Mouse (Mus musculus): ENCODE measurements at regions not wholly inside any gene's neighbourhood (a gene's known extent, or its start where the extent isn't known, plus 50 kb on each side); places are given as distances from the start of the nearest gene placed in this dataset.

DNA sequence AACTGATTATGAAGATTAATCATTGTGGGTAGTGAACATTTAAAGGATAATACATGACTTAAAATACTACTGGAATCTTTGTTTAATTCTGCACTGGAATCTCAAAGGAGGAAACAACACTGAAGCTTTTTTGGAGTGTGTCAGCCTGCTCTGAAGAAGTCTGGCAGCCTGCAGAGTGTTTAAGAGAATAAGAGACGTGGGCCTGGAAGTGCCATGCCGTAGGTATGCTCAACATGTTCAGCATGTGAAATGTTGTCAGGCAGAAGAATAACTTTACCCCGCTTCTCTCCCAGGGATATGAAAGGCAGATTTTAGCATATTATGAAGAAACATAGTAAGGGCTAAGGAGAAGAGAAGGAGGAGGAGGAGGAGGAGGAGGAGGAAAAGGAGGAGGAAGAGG, 189.6 kb upstream of the Nrp1 start:
- no peak for DNase-seq (ENCODE audit: low read depth, low spot score)
- Histone ChIP-seq H3K27me3 (ENCODE audit: control insufficient read depth in 1 of 2, insufficient read depth in 2 of 2, low read length in 2 of 2) (no peaks in the 10 kb centered on the region), H3K27ac (ENCODE audit: control insufficient read depth, low read depth, low read length) (no peak overlapping the region), H3K9ac (ENCODE audit: control insufficient read depth, low read depth, low read length, poor library complexity, severe bottlenecking) (no peak overlapping the region), H3K9me3 (replicated peaks; ENCODE audit: insufficient read depth, low read length) (no peaks in the 10 kb centered on the region), H3K4me1 (ENCODE audit: control insufficient read depth in 1 of 2, insufficient read depth in 2 of 2, low read length in 2 of 2) (no peaks in the 10 kb centered on the region), H3K4me3 (ENCODE audit: control insufficient read depth in 1 of 2, insufficient read depth in 1 of 2, low read depth in 2 of 2, low read length in 2 of 2) (no peak overlapping the region), H3K36me3 (ENCODE audit: control insufficient read depth in 1 of 2, insufficient read depth in 2 of 2, low read length in 2 of 2) (no peaks in the 10 kb centered on the region), H3K79me2 (ENCODE audit: control insufficient read depth, insufficient read depth, low read length, poor library complexity) (no peaks in the 10 kb centered on the region)
- TF ChIP-seq GABPA (IDR thresholded peaks at IDR 0.05; ENCODE audit: low read depth, low read length) (no peak), E2F4 (IDR thresholded peaks at IDR 0.05; ENCODE audit: borderline replicate concordance, low read depth, low read length) (no peak), ZMIZ1 (IDR thresholded peaks at IDR 0.05; ENCODE audit: low read depth, low read length) (no peak), TCF12 (IDR thresholded peaks at IDR 0.05; ENCODE audit: low read depth, low read length) (no peak), TBP (IDR thresholded peaks at IDR 0.05; ENCODE audit: low read depth, low read length) (no peak), MYC (IDR thresholded peaks at IDR 0.05; ENCODE audit: low read depth, low read length) (no peak), ZKSCAN1 (IDR thresholded peaks at IDR 0.05; ENCODE audit: low read depth, low read length) (no peak)

DNA sequence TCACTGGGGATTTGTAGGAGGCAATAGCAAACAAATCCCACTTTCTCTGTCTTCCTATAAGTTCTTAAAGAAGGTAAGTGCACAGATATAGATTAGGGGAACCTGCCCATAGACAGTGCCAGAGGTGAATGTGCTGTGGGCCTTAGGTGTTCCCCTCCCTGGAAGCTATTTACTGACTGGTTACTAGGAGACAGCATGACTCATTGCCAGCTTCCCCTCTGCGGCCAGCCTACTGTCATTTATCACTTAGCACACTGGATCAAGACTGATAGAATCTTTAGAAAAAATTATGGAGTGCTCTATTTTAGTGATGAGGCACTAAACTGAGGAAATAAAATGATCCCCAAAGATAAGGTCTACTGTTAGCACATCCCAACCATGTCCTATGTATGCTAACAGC, 187.3 kb upstream of the Nrp1 start:
- Histone ChIP-seq H3K9ac (ENCODE audit: control insufficient read depth, low read depth, low read length, poor library complexity, severe bottlenecking) (no peak overlapping the region), H3K36me3 (ENCODE audit: control insufficient read depth in 1 of 2, insufficient read depth in 2 of 2, low read length in 2 of 2) (no peaks in the 10 kb centered on the region), H3K27ac (ENCODE audit: control insufficient read depth, low read depth, low read length) (no peak overlapping the region), H3K27me3 (ENCODE audit: control insufficient read depth in 1 of 2, insufficient read depth in 2 of 2, low read length in 2 of 2) (no peaks in the 10 kb centered on the region), H3K9me3 (replicated peaks; ENCODE audit: insufficient read depth, low read length) (no peaks in the 10 kb centered on the region), H3K4me1 (ENCODE audit: control insufficient read depth in 1 of 2, insufficient read depth in 2 of 2, low read length in 2 of 2) (no peaks in the 10 kb centered on the region), H3K79me2 (ENCODE audit: control insufficient read depth, insufficient read depth, low read length, poor library complexity) (no peaks in the 10 kb centered on the region), H3K4me3 (ENCODE audit: control insufficient read depth in 1 of 2, insufficient read depth in 1 of 2, low read depth in 2 of 2, low read length in 2 of 2) (no peak overlapping the region)
- no peak for DNase-seq (ENCODE audit: low read depth, low spot score)
- no peak for TF ChIP-seq USF1 (IDR thresholded peaks at IDR 0.05; ENCODE audit: low read depth, low read length)
- no peak for TF ChIP-seq MEF2A (IDR thresholded peaks at IDR 0.05; ENCODE audit: extremely low read depth, insufficient replicate concordance, low read depth, low read length, poor library complexity, severe bottlenecking)
- no peak for TF ChIP-seq E2F4 (IDR thresholded peaks at IDR 0.05; ENCODE audit: borderline replicate concordance, low read depth, low read length)
- TF ChIP-seq ETS1 (IDR thresholded peaks at IDR 0.05; ENCODE audit: low read depth, low read length): no peak

DNA sequence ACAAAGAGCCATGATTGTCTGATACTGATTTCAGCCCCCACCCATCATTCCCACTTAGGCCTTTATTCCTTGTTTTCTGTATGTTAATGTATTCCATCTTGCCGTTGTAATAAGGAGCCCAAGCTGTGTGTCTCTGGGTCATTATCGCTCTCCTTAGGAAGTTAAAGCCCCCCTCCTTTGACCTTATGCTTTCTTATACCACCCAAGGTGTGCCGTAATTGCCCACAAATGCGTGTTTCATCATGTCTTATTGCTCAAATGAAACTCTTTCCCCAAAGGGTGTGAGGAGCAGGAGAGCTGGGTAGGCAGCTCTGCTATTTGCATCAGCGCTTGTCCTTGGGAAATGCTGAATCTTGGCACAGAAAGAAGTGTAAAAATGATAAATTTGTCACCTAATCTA, 178.2 kb upstream of the Nrp1 start:
- no peak overlapping the region for H3K9ac ChIP-seq (ENCODE audit: control insufficient read depth, low read depth, low read length, poor library complexity, severe bottlenecking)
- H3K9me3 ChIP-seq (replicated peaks; ENCODE audit: insufficient read depth, low read length): no peaks in the 10 kb centered on the region
- H3K36me3 ChIP-seq (ENCODE audit: control insufficient read depth in 1 of 2, insufficient read depth in 2 of 2, low read length in 2 of 2): no peaks in the 10 kb centered on the region
- no peaks in the 10 kb centered on the region for H3K27me3 ChIP-seq (ENCODE audit: control insufficient read depth in 1 of 2, insufficient read depth in 2 of 2, low read length in 2 of 2)
- H3K79me2 ChIP-seq (ENCODE audit: control insufficient read depth, insufficient read depth, low read length, poor library complexity): no peaks in the 10 kb centered on the region
- no peak overlapping the region for H3K4me3 ChIP-seq (ENCODE audit: control insufficient read depth in 1 of 2, insufficient read depth in 1 of 2, low read depth in 2 of 2, low read length in 2 of 2)
- TF ChIP-seq TAL1 (IDR thresholded peaks at IDR 0.05; ENCODE audit: low read length): no peak
- TF ChIP-seq POLR2AphosphoS2 (IDR thresholded peaks at IDR 0.05; ENCODE audit: low read length): no peak
- TF ChIP-seq CHD1 (IDR thresholded peaks at IDR 0.05; ENCODE audit: low read depth, low read length): no peak
- no peak for TF ChIP-seq USF1 (IDR thresholded peaks at IDR 0.05; ENCODE audit: low read depth, low read length)
- no peak for TF ChIP-seq TBP (IDR thresholded peaks at IDR 0.05; ENCODE audit: low read depth, low read length)
- TF ChIP-seq UBTF (IDR thresholded peaks at IDR 0.05; ENCODE audit: borderline replicate concordance, insufficient read depth, low read depth, low read length): no peak
- TF ChIP-seq CTCF (IDR thresholded peaks at IDR 0.05 in 2 of 3, conservative IDR thresholded peaks at IDR 0.05 in 1 of 3; ENCODE audit: control insufficient read depth in 1 of 3, insufficient read depth in 1 of 3, low read depth in 2 of 3, low read length in 3 of 3, poor library complexity in 1 of 3, severe bottlenecking in 1 of 3): no peak
- no peak for TF ChIP-seq MYB (IDR thresholded peaks at IDR 0.05; ENCODE audit: low read depth, low read length)
- no peak for TF ChIP-seq EP300 (IDR thresholded peaks at IDR 0.05; ENCODE audit: low read depth in 1 of 2, low read length in 2 of 2)
- no peak for TF ChIP-seq NELFE (IDR thresholded peaks at IDR 0.05; ENCODE audit: low read depth, low read length)
- TF ChIP-seq RAD21 (IDR thresholded peaks at IDR 0.05; ENCODE audit: low read depth, low read length): no peak
- TF ChIP-seq MAZ (IDR thresholded peaks at IDR 0.05; ENCODE audit: low read depth, low read length): no peak
- TF ChIP-seq SIN3A (IDR thresholded peaks at IDR 0.05; ENCODE audit: low read length): no peak
- no peak for DNase-seq (ENCODE audit: low read depth, low spot score)
- no peak overlapping the region for H3K27ac ChIP-seq (ENCODE audit: control insufficient read depth, low read depth, low read length)
- H3K4me1 ChIP-seq (ENCODE audit: control insufficient read depth in 1 of 2, insufficient read depth in 2 of 2, low read length in 2 of 2): no peaks in the 10 kb centered on the region
